Mouse (Mus musculus) gastrocnemius, postnatal 14 days (tissue): ENCODE measurements around the gene Ccdc87. TPM values are rescaled to one million over a fixed set of nuclear protein-coding genes. Genes with fewer than 3 reads are reported as not detected.
"Not testable (repeated sequence)": the region's sequence is repeated elsewhere in the genome, so short reads cannot be mapped to it uniquely, and the experiment has no call there.

Source experiments
- DNase-seq: peaks from one replicate; pipeline ENCODE4 v3.0.0; 2021; ENCODE audit warnings: mixed read lengths
- intact Hi-C: fragments of 180-260 bp; cut with DNase I; formaldehyde crosslinking; loops from one replicate; pipeline ENCODE4 v1.15.1; 2025; ENCODE audit warnings: low total_unique reads
- long read RNA-seq, 2 experiments: library from polyadenylated mRNA; stranded (forward); transcript quantifications; one replicate each; pipeline ENCODE4 v2.0.0; 2021
- total RNA-seq, 2 experiments: library from RNA; stranded (reverse); gene quantifications; 2 replicates each; pipeline ENCODE4 v1.2.3; 2021

Gene Ccdc87
- not detected for total RNA-seq
- long read RNA-seq, experiment 1, result 0 reads
- long read RNA-seq, experiment 2, result 0 reads

GRCm38 (mm10) chr19:4839149-4839548 is at the start of gene Ccdc87, which contains the start of gene Ccs:
Gene Ccdc87 (plus strand): TSS chr19:4839366.
Gene Ccs (minus strand): TSS chr19:4839332.
- peak; percentile 98 for DNase-seq
- intact Hi-C loops, result no loop called here

- DNase-seq, result no peak
- intact Hi-C loops, result no loop called here
Measured at GRCm38 (mm10) chr19:4793281-4793830, 45.8 kb upstream of the Ccdc87 start.

- DNase-seq, result peak; percentile 95
- intact Hi-C loops, result no loop called here
Measured at GRCm38 (mm10) chr19:4793831-4794422, 45.2 kb upstream of the Ccdc87 start, which contains the start of gene Rbm4. Gene Rbm4 (minus strand): TSS chr19:4793901.

- DNase-seq, result no peak
- intact Hi-C loops, result no loop called here
Measured at GRCm38 (mm10) chr19:4795929-4796328, 43.2 kb upstream of the Ccdc87 start.

GRCm38 (mm10) chr19:4797846-4798245 is 41.3 kb upstream of the Ccdc87 start:
- no peak for DNase-seq
- intact Hi-C loops, result no loop called here

GRCm38 (mm10) chr19:4799083-4799482 is 40.1 kb upstream of the Ccdc87 start:
- intact Hi-C loops, result no loop called here
- no peak for DNase-seq

- intact Hi-C loops, result loop anchor here (5.0 kb wide), 1 partner anchor 35 kb away; no protein-coding TSS in a partner anchor
- no peak for DNase-seq
Measured at GRCm38 (mm10) chr19:4802691-4803091, 36.5 kb upstream of the Ccdc87 start.

GRCm38 (mm10) chr19:4803283-4803682 is 35.9 kb upstream of the Ccdc87 start:
- intact Hi-C loops, result loop anchor here (5.0 kb wide), 1 partner anchor 36 kb away; no protein-coding TSS in a partner anchor
- no peak for DNase-seq

GRCm38 (mm10) chr19:4810309-4810708 is 28.9 kb upstream of the Ccdc87 start:
- intact Hi-C loops, result no loop called here
- DNase-seq, result no peak

GRCm38 (mm10) chr19:4810746-4811062 is 28.5 kb upstream of the Ccdc87 start:
- intact Hi-C loops, result no loop called here

GRCm38 (mm10) chr19:4811063-4811908 is 27.9 kb upstream of the Ccdc87 start, which contains the start of the genes Gm21992 and Rbm14:
Gene Gm21992 (minus strand): TSS chr19:4811612.
Gene Rbm14 (minus strand): TSS chr19:4811634.
- intact Hi-C loops, result no loop called here

More at GRCm38 (mm10) chr19:4810746-4811062, 28.5 kb upstream of the Ccdc87 start:
- peak; percentile 78 for DNase-seq

GRCm38 (mm10) chr19:4811909-4812242 is 27.3 kb upstream of the Ccdc87 start:
- intact Hi-C loops, result loop anchor here (2.0 kb wide), 1 partner anchor 57 kb away; no protein-coding TSS in a partner anchor
- no peak for DNase-seq

More at GRCm38 (mm10) chr19:4811063-4811908, 27.9 kb upstream of the Ccdc87 start, which contains the start of the genes Gm21992 and Rbm14:
- peak; percentile 98 for DNase-seq

- intact Hi-C loops, result loop anchor here (2.0 kb wide), 1 partner anchor 58 kb away; no protein-coding TSS in a partner anchor
- not testable (repeated sequence) for DNase-seq
Measured at GRCm38 (mm10) chr19:4812334-4812949, 26.7 kb upstream of the Ccdc87 start.

- intact Hi-C loops, result loop anchor here (2.0 kb wide), 1 partner anchor 58 kb away; no protein-coding TSS in a partner anchor
- DNase-seq, result no peak
Measured at GRCm38 (mm10) chr19:4813015-4813414, 26.2 kb upstream of the Ccdc87 start.

GRCm38 (mm10) chr19:4817182-4817835 is 21.9 kb upstream of the Ccdc87 start:
- no peak for DNase-seq
- intact Hi-C loops, result no loop called here

GRCm38 (mm10) chr19:4820678-4821303 is 18.4 kb upstream of the Ccdc87 start:
- intact Hi-C loops, result no loop called here
- peak; percentile 85 for DNase-seq

- intact Hi-C loops, result no loop called here
- no peak for DNase-seq
Measured at GRCm38 (mm10) chr19:4828444-4829114, 10.6 kb upstream of the Ccdc87 start.

- intact Hi-C loops, result no loop called here
- DNase-seq, result peak; percentile 70
Measured at GRCm38 (mm10) chr19:4829156-4829555, 10.0 kb upstream of the Ccdc87 start.
